ENCODE assay signal across 11 mouse cellular contexts in the genomic region with DNA sequence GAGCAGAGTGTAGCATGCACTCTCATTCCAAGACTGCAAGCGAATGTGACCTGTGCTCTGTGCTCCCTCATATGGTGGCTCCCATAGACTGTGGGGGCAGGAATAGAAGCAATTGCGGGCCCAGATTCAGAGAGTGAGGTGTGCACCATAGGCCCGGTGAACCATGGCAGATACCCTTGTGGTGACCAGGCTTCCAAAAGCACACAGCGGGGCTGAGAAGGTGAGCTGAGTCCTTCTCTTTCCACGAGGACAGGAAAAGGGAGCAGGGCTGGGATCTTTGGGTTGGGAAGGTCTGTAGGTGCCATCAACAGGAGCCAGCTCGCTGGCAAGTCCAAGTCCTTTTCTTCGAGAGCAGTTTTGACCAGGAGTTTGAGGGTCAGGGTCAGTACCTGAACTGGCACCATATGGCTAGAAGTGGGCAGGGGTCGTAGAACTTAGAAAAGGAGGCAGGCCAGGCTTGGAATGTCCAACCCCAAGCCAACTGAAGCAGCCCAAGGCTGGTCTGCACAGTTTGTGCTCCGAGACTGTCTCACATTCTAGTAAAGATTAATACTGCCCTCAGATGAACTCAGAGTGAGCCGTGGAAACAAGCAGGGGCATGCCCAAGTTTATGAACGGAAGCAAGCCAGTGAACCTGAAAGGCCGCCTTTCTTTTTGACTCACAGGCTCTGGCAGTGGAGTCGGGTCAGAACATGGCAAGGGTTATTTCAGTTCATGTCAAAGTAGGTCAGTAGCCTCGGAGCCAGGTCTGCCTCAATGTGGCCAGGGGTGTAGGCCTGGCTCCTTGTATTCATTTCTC.
DNase-seq lines count a peak whose midpoint lies in the region; ATAC-seq and TF ChIP-seq lines count a peak whose summit lies in the region.
"Had no signal": no experiment of that assay in that cellular context is flagged by ENCODE, and none has a peak within 500 bp of the region (broad histone marks: within the 10 kb centered on the region; RNA-seq: fewer than 3 reads in every experiment).

No protein-coding gene starts in this region.

- H3K27ac ChIP-seq in heart, embryonic 10.5 days: no peak overlapping the region
- H3K27ac ChIP-seq in CH12.LX (ENCODE audit: insufficient read depth, low read depth): peak overlapping the region; percentile 72
- H3K27ac ChIP-seq in kidney, embryonic 14.5 days (ENCODE audit: low read depth, low read length): no peak overlapping the region; the same call in 1 of the 2 replicates
- no peak overlapping the region for H3K27ac ChIP-seq in intestine, postnatal 0 days (ENCODE audit: low read depth, low read length)
- H3K27ac ChIP-seq: hindbrain, embryonic 10.5 days; limb, embryonic 12.5 days had no signal

- peaks cover 24% of the 10 kb centered on the region for H3K4me1 ChIP-seq in heart, embryonic 10.5 days
- peaks cover 16 to 21% of the 10 kb centered on the region in 2 experiments for H3K4me1 ChIP-seq in CH12.LX (ENCODE audit: control insufficient read depth in 1 of 2, insufficient read depth in 2 of 2)
- H3K4me1 ChIP-seq in kidney, embryonic 14.5 days (ENCODE audit: control insufficient read depth, insufficient read depth, low read length): no peaks in the 10 kb centered on the region
- no peaks in the 10 kb centered on the region for H3K4me1 ChIP-seq in intestine, postnatal 0 days (replicated peaks; ENCODE audit: control insufficient read depth, insufficient read depth, low read length)
- H3K4me1 ChIP-seq: hindbrain, embryonic 10.5 days had no signal

- peak; percentile 96 for DNase-seq in heart, adult 11 months
- no peak for DNase-seq in heart, embryonic 10.5 days (ENCODE audit: low spot score)
- peak; percentile 86 for DNase-seq in CH12.LX (ENCODE audit: extremely low read depth)
- peak; percentile 57 for DNase-seq in gastrocnemius, postnatal 14 days
- DNase-seq in cerebellum, postnatal 10 days: no peak
- DNase-seq in cerebellum, adult 18-20 months: no peak
- DNase-seq: lung, postnatal 14 days had no signal

- 91% methylated on average over 14 of the region's 14 CpGs for WGBS in heart, embryonic 10.5 days
- WGBS in kidney, embryonic 14.5 days: 68% methylated on average over 14 of the region's 14 CpGs
- 95% methylated on average over 14 of the region's 14 CpGs for WGBS in intestine, postnatal 0 days

- TF ChIP-seq POLR2A in CH12.LX (IDR thresholded peaks at IDR 0.05; ENCODE audit: low read depth, low read length): 0 out of 2 replicates have a peak, but pooled peaks have one; percentile 40

- TF ChIP-seq CTCF in CH12.LX (conservative IDR thresholded peaks at IDR 0.05 in 1 of 2, IDR thresholded peaks at IDR 0.05 in 1 of 2; ENCODE audit: low read depth in 2 of 2, low read length in 2 of 2): no peak
- TF ChIP-seq CTCF in intestine, postnatal 0 days (IDR thresholded peaks at IDR 0.05; ENCODE audit: low read depth): no peak

- no peaks in the 10 kb centered on the region for H3K27me3 ChIP-seq in heart, embryonic 10.5 days (ENCODE audit: insufficient read depth, poor library complexity, severe bottlenecking)
- H3K27me3 ChIP-seq in CH12.LX (replicated peaks): no peaks in the 10 kb centered on the region
- H3K27me3 ChIP-seq in kidney, embryonic 14.5 days (ENCODE audit: control insufficient read depth, insufficient read depth, low read length): no peaks in the 10 kb centered on the region
- H3K27me3 ChIP-seq in intestine, postnatal 0 days (replicated peaks; ENCODE audit: control insufficient read depth, insufficient read depth, low read length): no peaks in the 10 kb centered on the region
- H3K27me3 ChIP-seq: limb, embryonic 12.5 days had no signal

- ATAC-seq in kidney, embryonic 14.5 days (ENCODE audit: low FRiP score, low TSS enrichment): peak; percentile 65; the same call in 1 of the 2 replicates
- ATAC-seq in intestine, postnatal 0 days: no peak

- H3K4me2 ChIP-seq in CH12.LX (ENCODE audit: insufficient read depth, low read depth, poor library complexity, severe bottlenecking): peak overlapping the region; percentile 49
- H3K4me2 ChIP-seq in kidney, embryonic 14.5 days (replicated peaks; ENCODE audit: low read depth, low read length): no peak overlapping the region
- H3K4me2 ChIP-seq in intestine, postnatal 0 days (replicated peaks; ENCODE audit: low read depth): no peak overlapping the region
- H3K4me2 ChIP-seq: limb, embryonic 12.5 days had no signal

- no peaks in the 10 kb centered on the region for H3K79me2 ChIP-seq in CH12.LX (replicated peaks; ENCODE audit: control insufficient read depth, extremely low read depth, insufficient read depth, poor library complexity, severe bottlenecking)

- in situ Hi-C loops in CH12.LX (cut with MboI; ENCODE audit: low pct_ligation_motif_present, low pct_unique_long_range_greater_than_20kb, low sequenced_read_pairs): loop anchor here (25.0 kb wide), 1 partner anchor 212 kb away; no protein-coding TSS in a partner anchor

- no peak overlapping the region for H3K4me3 ChIP-seq in heart, embryonic 10.5 days
- peak overlapping the region in 1 of 3 experiments; percentile 29 for H3K4me3 ChIP-seq in CH12.LX (replicated peaks in 1 of 3; ENCODE audit: low read depth in 2 of 3, low read length in 2 of 3, poor library complexity in 1 of 3)
- no peak overlapping the region for H3K4me3 ChIP-seq in kidney, embryonic 14.5 days (ENCODE audit: low read length)
- no peak overlapping the region for H3K4me3 ChIP-seq in intestine, postnatal 0 days (ENCODE audit: low read depth, low read length)
- H3K4me3 ChIP-seq: hindbrain, embryonic 10.5 days; limb, embryonic 12.5 days had no signal

- no peak overlapping the region for H3K9ac ChIP-seq in CH12.LX (ENCODE audit: insufficient read depth, low read depth)
- H3K9ac ChIP-seq in kidney, embryonic 14.5 days (ENCODE audit: low read depth, low read length): no peak overlapping the region
- H3K9ac ChIP-seq in intestine, postnatal 0 days (ENCODE audit: low read depth, low read length): no peak overlapping the region
- H3K9ac ChIP-seq: limb, embryonic 12.5 days had no signal

- H3K36me3 ChIP-seq in heart, embryonic 10.5 days: peaks cover 45% of the 10 kb centered on the region
- no peaks in the 10 kb centered on the region for H3K36me3 ChIP-seq in CH12.LX (replicated peaks in 1 of 2; ENCODE audit: control insufficient read depth in 1 of 2, insufficient read depth in 1 of 2, low read length in 1 of 2)
- peaks cover 21% of the 10 kb centered on the region for H3K36me3 ChIP-seq in kidney, embryonic 14.5 days (ENCODE audit: control insufficient read depth, insufficient read depth, low read length)
- H3K36me3 ChIP-seq in intestine, postnatal 0 days (ENCODE audit: control insufficient read depth, insufficient read depth): peaks cover 31% of the 10 kb centered on the region

- intact Hi-C loops in gastrocnemius, postnatal 14 days (cut with DNase I; ENCODE audit: low total_unique reads): no loop called here

- dilution Hi-C loops in CH12.LX (cut with MboI; ENCODE audit: extremely low pct_ligation_motif_present, extremely low pct_unique_long_range_greater_than_20kb, low sequenced_read_pairs): no loop called here

- no peak for TF ChIP-seq RAD21 in CH12.LX (IDR thresholded peaks at IDR 0.05; ENCODE audit: low read depth, low read length)

- 0 out of 2 replicates have a peak, but pooled peaks cover 3% of the 10 kb centered on the region for H3K9me3 ChIP-seq in heart, embryonic 10.5 days
- H3K9me3 ChIP-seq in CH12.LX (replicated peaks; ENCODE audit: low read length): no peaks in the 10 kb centered on the region
- 0 out of 2 replicates have a peak, but pooled peaks cover 3% of the 10 kb centered on the region for H3K9me3 ChIP-seq in kidney, embryonic 14.5 days (ENCODE audit: control insufficient read depth, low read length)
- no peaks in the 10 kb centered on the region for H3K9me3 ChIP-seq in intestine, postnatal 0 days (ENCODE audit: control insufficient read depth)

- peak; percentile 99 for TF ChIP-seq EP300 in CH12.LX (IDR thresholded peaks at IDR 0.05; ENCODE audit: low read length)

TF ChIP-seq in CH12.LX, 34 proteins besides CTCF, POLR2A, EP300 and RAD21 (continues in another document):
- TF ChIP-seq JUN (IDR thresholded peaks at IDR 0.05; ENCODE audit: insufficient read depth, low read depth, low read length): peak; percentile 82
- TF ChIP-seq MAZ (IDR thresholded peaks at IDR 0.05; ENCODE audit: low read depth, low read length): 0 out of 2 replicates have a peak, but pooled peaks have one; percentile 19
- TF ChIP-seq ZKSCAN1 (IDR thresholded peaks at IDR 0.05; ENCODE audit: borderline replicate concordance, low read depth, low read length): no peak
- TF ChIP-seq GABPA (IDR thresholded peaks at IDR 0.05; ENCODE audit: insufficient replicate concordance, low read depth, low read length): no peak
- peak; percentile 74 for TF ChIP-seq MAFK (IDR thresholded peaks at IDR 0.05; ENCODE audit: insufficient replicate concordance, low read length)
- TF ChIP-seq CHD2 (IDR thresholded peaks at IDR 0.05; ENCODE audit: low read length): peak; percentile 90
- TF ChIP-seq TBP (conservative IDR thresholded peaks at IDR 0.05; ENCODE audit: low read depth, low read length): 0 out of 2 replicates have a peak, but pooled peaks have one; percentile 51
- peak; percentile 96 for TF ChIP-seq TCF12 (IDR thresholded peaks at IDR 0.05; ENCODE audit: low read depth, low read length)
- TF ChIP-seq RCOR1 (conservative IDR thresholded peaks at IDR 0.05; ENCODE audit: low read depth, low read length): peak; percentile 93
- TF ChIP-seq CHD1 (IDR thresholded peaks at IDR 0.05; ENCODE audit: low read depth, low read length): peak; percentile 100
- peak; percentile 30; the same call in 1 of the 2 replicates for TF ChIP-seq NELFE (IDR thresholded peaks at IDR 0.05; ENCODE audit: low read depth, low read length)
- peak; percentile 70; the same call in 1 of the 2 replicates for TF ChIP-seq MXI1 (IDR thresholded peaks at IDR 0.05; ENCODE audit: low read depth, low read length)
- TF ChIP-seq SMC3 (IDR thresholded peaks at IDR 0.05; ENCODE audit: low read depth, low read length): peak; percentile 2; the same call in 1 of the 2 replicates
- TF ChIP-seq SIN3A (IDR thresholded peaks at IDR 0.05; ENCODE audit: low read length): peak; percentile 82
- peak; percentile 87 for TF ChIP-seq ETS1 (conservative IDR thresholded peaks at IDR 0.05; ENCODE audit: low read depth, low read length)
- TF ChIP-seq MEF2A (IDR thresholded peaks at IDR 0.05; ENCODE audit: borderline replicate concordance, low read depth, low read length): peak; percentile 94
- TF ChIP-seq UBTF (IDR thresholded peaks at IDR 0.05; ENCODE audit: low read depth, low read length): 0 out of 2 replicates have a peak, but pooled peaks have one; percentile 46
- TF ChIP-seq ZC3H11A (IDR thresholded peaks at IDR 0.05; ENCODE audit: low read depth, low read length): no peak
- no peak for TF ChIP-seq USF1 (IDR thresholded peaks at IDR 0.05; ENCODE audit: low read depth, low read length)
- TF ChIP-seq USF2 (conservative IDR thresholded peaks at IDR 0.05; ENCODE audit: low read depth, low read length): no peak
- TF ChIP-seq NRF1 (IDR thresholded peaks at IDR 0.05; ENCODE audit: low read depth, low read length): 0 out of 2 replicates have a peak, but pooled peaks have one; percentile 24

Comparison
In these comparisons a context has a peak if more than half of its experiments do, and no peak if none do; other contexts are left out.
1. DNase-seq: peak in heart, adult 11 months (single experiment), CH12.LX (single experiment) and gastrocnemius, postnatal 14 days (single experiment); none in heart, embryonic 10.5 days (single experiment), cerebellum, postnatal 10 days (0 of 2) and cerebellum, adult 18-20 months (0 of 2).